Mouse (Mus musculus) ES-Bruce4 (cell line): Measurements from ENCODE around the gene Iqck. TPM values are rescaled to one million over a fixed set of nuclear protein-coding genes. Genes with fewer than 3 reads are reported as not detected.

Experiments
- H3K27ac ChIP-seq: 2 replicates; pipeline ENCODE4 v1.5.1; 2012; ENCODE audit warnings: low read length, inconsistent platforms; ENCODE audit not compliant: insufficient read depth
- H3K27me3 ChIP-seq: 2 replicates; pipeline ENCODE4 v1.6.1; 2012; ENCODE audit warnings: mild to moderate bottlenecking, low read length, inconsistent platforms; ENCODE audit not compliant: control insufficient read depth, poor library complexity, insufficient read depth, severe bottlenecking
- H3K36me3 ChIP-seq: 2 replicates; pipeline ENCODE4 v1.6.1; 2012; ENCODE audit warnings: inconsistent platforms, mild to moderate bottlenecking, low read length, moderate library complexity; ENCODE audit not compliant: control insufficient read depth, poor library complexity, insufficient read depth, severe bottlenecking
- H3K4me1 ChIP-seq: one replicate; pipeline ENCODE4 v1.8.1; 2011; ENCODE audit warnings: low read length; ENCODE audit not compliant: control insufficient read depth, insufficient read depth
- H3K4me3 ChIP-seq: 2 replicates; pipeline ENCODE4 v1.5.1; 2011; ENCODE audit warnings: low read depth, mild to moderate bottlenecking, low read length
- H3K9ac ChIP-seq: 2 replicates; pipeline ENCODE4 v1.6.1; 2012; ENCODE audit warnings: low read depth, mild to moderate bottlenecking, inconsistent platforms; ENCODE audit not compliant: poor library complexity, severe bottlenecking
- H3K9me3 ChIP-seq: replicated peaks from 2 replicates; pipeline ENCODE4 v1.6.1; 2012; ENCODE audit warnings: mild to moderate bottlenecking, low read length, inconsistent platforms; ENCODE audit not compliant: control insufficient read depth, poor library complexity, insufficient read depth, severe bottlenecking
- CTCF ChIP-seq: IDR thresholded peaks from one replicate; pipeline ENCODE4 v1.8.1; 2011; ENCODE audit warnings: low read depth, low read length
- EP300 ChIP-seq: IDR thresholded peaks from 2 replicates; pipeline ENCODE4 v1.6.1; 2011; ENCODE audit warnings: low read depth, low read length; ENCODE audit not compliant: insufficient read depth
- POLR2A ChIP-seq: IDR thresholded peaks from one replicate; pipeline ENCODE4 v1.8.1; 2011; ENCODE audit warnings: low read length; ENCODE audit not compliant: insufficient read depth
- polyA plus RNA-seq: library from polyadenylated mRNA; stranded (reverse); fragments of >200 nt; gene quantifications from 2 replicates; pipeline ENCODE4 v1.2.4, GENCODE M21; 2011; ENCODE audit warnings: low read depth; ENCODE audit not compliant: missing spikeins, insufficient read depth, insufficient read length

Iqck gene
- polyA plus RNA-seq, 1 experiment: 0.73 TPM

DNA sequence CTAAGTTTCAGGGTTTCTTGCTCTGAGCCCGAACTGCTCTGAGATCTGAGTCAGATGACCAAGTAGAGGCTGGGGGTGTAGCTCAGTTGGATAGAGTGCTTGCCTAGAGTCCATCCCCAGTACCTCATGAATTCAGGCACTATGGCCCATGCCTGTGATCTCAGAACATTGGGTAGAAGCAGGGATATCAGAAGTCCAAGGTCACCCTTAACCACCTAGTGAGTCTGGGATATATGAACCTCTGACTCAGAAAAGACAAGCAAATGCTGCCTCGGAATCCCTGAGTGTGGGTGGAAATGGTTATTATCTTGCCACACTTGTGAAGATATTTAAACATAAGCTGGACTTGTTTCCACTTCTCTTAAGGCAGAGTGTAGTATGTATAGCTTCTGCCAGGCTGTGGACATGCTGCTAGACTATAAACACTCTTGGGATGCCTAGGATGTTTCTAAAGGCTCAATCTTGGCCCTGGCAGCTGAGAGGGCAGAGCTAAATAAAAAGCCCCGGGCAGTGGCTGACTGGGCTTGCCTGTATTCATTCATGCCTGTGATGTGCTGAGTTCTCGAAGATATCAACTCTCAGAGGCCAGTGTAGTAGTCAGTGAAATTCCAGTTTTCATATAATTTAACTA, 101.2 kb downstream of the Iqck start:
- TF ChIP-seq POLR2A: no peak
- no peak for TF ChIP-seq EP300
- TF ChIP-seq CTCF: no peak
- no peak overlapping the region for H3K4me3 ChIP-seq
- H3K4me1 ChIP-seq: no peaks in the 10 kb centered on the region
- no peaks in the 10 kb centered on the region for H3K36me3 ChIP-seq
- no peak overlapping the region for H3K27ac ChIP-seq
- H3K27me3 ChIP-seq: no peaks in the 10 kb centered on the region
- H3K9ac ChIP-seq: no peak overlapping the region
- no peaks in the 10 kb centered on the region for H3K9me3 ChIP-seq

GRCm38 (mm10) chr7:118959209-118959608, 103.7 kb downstream of the Iqck start:
- Histone ChIP-seq H3K9ac (no peak overlapping the region), H3K4me1 (no peaks in the 10 kb centered on the region), H3K27me3 (no peaks in the 10 kb centered on the region), H3K27ac (no peak overlapping the region), H3K9me3 (no peaks in the 10 kb centered on the region), H3K36me3 (no peaks in the 10 kb centered on the region), H3K4me3 (no peak overlapping the region)
- TF ChIP-seq CTCF (no peak), POLR2A (no peak), EP300 (no peak)

- Histone ChIP-seq H3K27me3 (no peaks in the 10 kb centered on the region), H3K27ac (no peak overlapping the region), H3K9ac (no peak overlapping the region), H3K36me3 (no peaks in the 10 kb centered on the region), H3K9me3 (no peaks in the 10 kb centered on the region), H3K4me1 (peaks cover 4% of the 10 kb centered on the region), H3K4me3 (no peak overlapping the region)
- TF ChIP-seq EP300 (no peak), POLR2A (no peak), CTCF (no peak)
Observed at GRCm38 (mm10) chr7:118964777-118965176, 109.2 kb downstream of the Iqck start.

GRCm38 (mm10) chr7:118965198-118965597, 109.6 kb downstream of the Iqck start:
- TF ChIP-seq CTCF (no peak), POLR2A (no peak), EP300 (no peak)
- H3K9me3 ChIP-seq: no peaks in the 10 kb centered on the region

GRCm38 (mm10) chr7:118968870-118969269, 113.3 kb downstream of the Iqck start:
- Histone ChIP-seq H3K4me1 (peaks cover 4% of the 10 kb centered on the region), H3K9ac (no peak overlapping the region), H3K27ac (no peak overlapping the region), H3K9me3 (no peaks in the 10 kb centered on the region), H3K27me3 (no peaks in the 10 kb centered on the region), H3K4me3 (no peak overlapping the region), H3K36me3 (no peaks in the 10 kb centered on the region)
- TF ChIP-seq POLR2A (no peak), CTCF (no peak), EP300 (peak; percentile 47; the same call in 1 of the 2 replicates)

More at GRCm38 (mm10) chr7:118965198-118965597, 109.6 kb downstream of the Iqck start:
- Histone ChIP-seq H3K9ac (no peak overlapping the region), H3K4me1 (peaks cover 4% of the 10 kb centered on the region), H3K36me3 (no peaks in the 10 kb centered on the region), H3K4me3 (no peak overlapping the region), H3K27ac (no peak overlapping the region), H3K27me3 (no peaks in the 10 kb centered on the region)

GRCm38 (mm10) chr7:118971499-118971898, 115.9 kb downstream of the Iqck start:
- Histone ChIP-seq H3K4me3 (no peak overlapping the region), H3K4me1 (peaks cover 2% of the 10 kb centered on the region), H3K9ac (no peak overlapping the region), H3K27ac (no peak overlapping the region), H3K36me3 (no peaks in the 10 kb centered on the region), H3K27me3 (no peaks in the 10 kb centered on the region), H3K9me3 (no peaks in the 10 kb centered on the region)
- TF ChIP-seq EP300 (no peak), CTCF (no peak), POLR2A (no peak)
